In the genomic region with DNA sequence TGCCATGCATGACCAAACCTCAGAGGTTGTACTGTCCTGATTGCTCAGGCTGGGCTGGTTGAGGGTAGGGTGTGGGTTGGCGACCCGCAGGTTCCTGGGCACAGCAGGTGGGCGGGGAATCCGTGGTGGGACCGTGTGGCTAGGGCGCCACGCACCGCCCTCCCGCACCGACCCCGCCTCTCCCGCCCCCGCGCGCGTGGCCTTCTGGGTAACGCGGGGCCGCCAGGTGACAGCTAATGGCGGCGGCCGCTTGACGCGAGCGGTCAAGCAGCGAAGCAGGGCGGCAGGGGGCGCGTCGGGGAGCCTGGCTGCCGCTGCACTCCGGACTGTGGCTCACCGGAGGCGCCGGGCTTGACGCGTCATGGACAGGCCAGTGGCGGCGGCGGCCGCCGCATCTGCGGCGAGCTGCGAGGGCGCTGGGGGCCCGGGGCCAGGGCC, we compare ENCODE assay signal across 8 mouse cellular contexts. TPM values are rescaled to one million over a fixed set of nuclear protein-coding genes. Genes with fewer than 3 reads are reported as not detected.
DNase-seq lines count a peak whose midpoint lies in the region; ATAC-seq and TF ChIP-seq lines count a peak whose summit lies in the region.

Gene Mtmr1 (plus strand): TSS at position 207 of the 438 bp plus-strand sequence.

- TF ChIP-seq POLR2A in bone marrow, adult 2 months (IDR thresholded peaks at IDR 0.05; ENCODE audit: borderline replicate concordance, control insufficient read depth, low read depth, low read length) = no peak; the same call in 1 of the 2 replicates

- peak; percentile 85 for ATAC-seq in embryonic facial prominence, embryonic 15.5 days (ENCODE audit: insufficient number of reproducible peaks, low FRiP score, low TSS enrichment, low read depth)
- peak; percentile 75 for ATAC-seq in monocyte, adult 5-6 weeks (replicated peaks; ENCODE audit: insufficient number of reproducible peaks, low FRiP score, low TSS enrichment, poor library complexity, severe bottlenecking)

- H3K4me2 ChIP-seq in embryonic facial prominence, embryonic 15.5 days (replicated peaks) = peak within 1 kb of the TSS; percentile 59

- H3K27ac ChIP-seq in bone marrow, adult 2 months (ENCODE audit: control insufficient read depth, insufficient read depth, low read depth, low read length, poor library complexity) = peak within 1 kb of the TSS; percentile 82
- peak within 1 kb of the TSS; percentile 55; the same call in 1 of the 2 replicates for H3K27ac ChIP-seq in embryonic facial prominence, embryonic 15.5 days (replicated peaks)

- peak within 1 kb of the TSS; percentile 50 for H3K9ac ChIP-seq in embryonic facial prominence, embryonic 15.5 days

- no peaks in the 10 kb centered on the region; the same call in 1 of the 2 replicates for H3K4me1 ChIP-seq in bone marrow, adult 2 months (ENCODE audit: control insufficient read depth, insufficient read depth, low read length)
- no peaks in the 10 kb centered on the region for H3K4me1 ChIP-seq in embryonic facial prominence, embryonic 15.5 days

- WGBS in bone marrow, adult 2 months = 21% methylated on average over 34 of the region's 47 CpGs
- WGBS in embryonic facial prominence, embryonic 15.5 days = 6% methylated on average over 37 of the region's 47 CpGs

- peak within 1 kb of the TSS; percentile 84 for H3K4me3 ChIP-seq in bone marrow, adult 2 months (replicated peaks; ENCODE audit: control insufficient read depth, low read depth, low read length)
- H3K4me3 ChIP-seq in embryonic facial prominence, embryonic 15.5 days (replicated peaks) = peak within 1 kb of the TSS; percentile 62

- no peaks in the 10 kb centered on the region for H3K27me3 ChIP-seq in embryonic facial prominence, embryonic 15.5 days

- no peaks in the 10 kb centered on the region for H3K36me3 ChIP-seq in embryonic facial prominence, embryonic 15.5 days

- TF ChIP-seq CTCF in bone marrow, adult 2 months (IDR thresholded peaks at IDR 0.05; ENCODE audit: control insufficient read depth, insufficient read depth, low read length) = 0 out of 2 replicates have a peak, but pooled peaks have one; percentile 4

- peak; percentile 65 for DNase-seq in 416B (ENCODE audit: low read depth)
- DNase-seq in heart, adult 8-10 months (ENCODE audit: low spot score) = peak; percentile 67
- DNase-seq in kidney, adult 9 months = peak; percentile 86
- DNase-seq in liver = peak; percentile 87
- DNase-seq in spleen, postnatal 36 days (ENCODE audit: low spot score in 2 of 2) = peak; percentile 76 to 79

- no peaks in the 10 kb centered on the region for H3K9me3 ChIP-seq in embryonic facial prominence, embryonic 15.5 days (replicated peaks)

RNA-seq across cellular contexts. Expression of gene Mtmr1, which starts in this region (rescaled TPM):
- 1.9 and 7.3 TPM in 2 replicates for polyA plus RNA-seq in bone marrow, adult 2 months (2011; ENCODE audit: insufficient read depth, insufficient read length, low replicate concordance, missing spikeins)
- 11.6 and 12.4 TPM in 2 replicates for polyA plus RNA-seq in embryonic facial prominence, embryonic 15.5 days (2015; fragmentation: Nextera tagmentation; extraction: Ambion mirVana)
- 10 to 100 TPM; 22.9 to 24.9 (median 24.0) TPM for total RNA-seq in heart, adult 8-10 months (2022)
- 36.1 to 66.1 TPM (median 41.8 TPM) in 3 replicates for total RNA-seq in monocyte, adult 5-6 weeks (2017)

Comparison
In these comparisons a context has a peak if more than half of its experiments do, and no peak if none do; other contexts are left out.
1. Peak in every context shown above with its lines: DNase-seq, ATAC-seq, H3K4me3 ChIP-seq and H3K27ac ChIP-seq.